Mouse (Mus musculus) forebrain, postnatal 0 days (tissue): ENCODE measurements around the gene Zrsr1. TPM values are rescaled to one million over a fixed set of nuclear protein-coding genes. Genes with fewer than 3 reads are reported as not detected.

Experiments
- ATAC-seq: fragments of 200-750 bp; cut with Nextera tagmentation; 2 replicates; pipeline ENCODE4 v1.8.0; 2017; ENCODE audit warnings: mild to moderate bottlenecking, moderate library complexity
- DNase-seq: peaks from one replicate; pipeline ENCODE4 v3.0.0-alpha.2; 2015
- H3K27ac ChIP-seq: fragments of 300-500 bp; sonication (generic); 2 replicates; pipeline ENCODE4 v1.5.1; 2014; ENCODE audit warnings: low read depth, mild to moderate bottlenecking, antibody characterized with exemption, low read length, moderate library complexity, mixed read lengths
- H3K27me3 ChIP-seq: fragments of 300-500 bp; sonication (generic); 2 replicates; pipeline ENCODE4 v1.6.1; 2014; ENCODE audit warnings: mild to moderate bottlenecking, low read length, mixed read lengths; ENCODE audit not compliant: insufficient read depth
- H3K36me3 ChIP-seq: fragments of 300-500 bp; sonication (generic); 2 replicates; pipeline ENCODE4 v1.6.1; 2014; ENCODE audit warnings: mild to moderate bottlenecking, moderate library complexity; ENCODE audit not compliant: insufficient read depth
- H3K4me1 ChIP-seq: fragments of 300-500 bp; sonication (generic); 2 replicates; pipeline ENCODE4 v1.6.1; 2014; ENCODE audit warnings: antibody characterized with exemption; ENCODE audit not compliant: insufficient read depth
- H3K4me2 ChIP-seq: fragments of 300-500 bp; sonication (generic); 2 replicates; pipeline ENCODE4 v1.6.1; 2014; ENCODE audit warnings: low read depth, mild to moderate bottlenecking, moderate library complexity
- H3K4me3 ChIP-seq: fragments of 300-500 bp; sonication (generic); 2 replicates; pipeline ENCODE4 v1.5.1; 2014; ENCODE audit warnings: low read depth, low read length, mixed read lengths
- H3K9ac ChIP-seq: fragments of 300-500 bp; sonication (generic); 2 replicates; pipeline ENCODE4 v1.6.1; 2014; ENCODE audit warnings: mild to moderate bottlenecking
- H3K9me3 ChIP-seq: fragments of 300-500 bp; sonication (generic); 2 replicates; pipeline ENCODE4 v1.6.1; 2016; ENCODE audit warnings: low read length
- CTCF ChIP-seq: sonication (generic); IDR thresholded peaks from 2 replicates; pipeline ENCODE4 v1.5.1; 2016; ENCODE audit warnings: antibody characterized with exemption, control low read depth, low read depth
- WGBS: fragments of 180-500 bp; shearing (Covaris S2); extraction: QIAGEN DNeasy Blood & Tissue Kit; methylation state at CpG from one replicate; pipeline ENCODE4 v1.1.7; 2014; 5-methylcytosine and 5-hydroxymethylcytosine counted together
- polyA plus RNA-seq: library from polyadenylated mRNA; unstranded; fragments of >200 nt; fragmentation: Nextera tagmentation; extraction: Ambion mirVana; gene quantifications from 2 replicates; pipeline ENCODE4 v1.2.1, GENCODE M21; 2015
- total RNA-seq: library from RNA; depleted of rRNA; stranded (reverse); fragments of >200 nt; gene quantifications from 2 replicates; pipeline ENCODE4 v1.2.3, GENCODE M21; 2014

Gene Zrsr1
- total and polyA plus RNA-seq, 2 experiments from 2014 or later: 6.4 to 17.5 TPM

DNA sequence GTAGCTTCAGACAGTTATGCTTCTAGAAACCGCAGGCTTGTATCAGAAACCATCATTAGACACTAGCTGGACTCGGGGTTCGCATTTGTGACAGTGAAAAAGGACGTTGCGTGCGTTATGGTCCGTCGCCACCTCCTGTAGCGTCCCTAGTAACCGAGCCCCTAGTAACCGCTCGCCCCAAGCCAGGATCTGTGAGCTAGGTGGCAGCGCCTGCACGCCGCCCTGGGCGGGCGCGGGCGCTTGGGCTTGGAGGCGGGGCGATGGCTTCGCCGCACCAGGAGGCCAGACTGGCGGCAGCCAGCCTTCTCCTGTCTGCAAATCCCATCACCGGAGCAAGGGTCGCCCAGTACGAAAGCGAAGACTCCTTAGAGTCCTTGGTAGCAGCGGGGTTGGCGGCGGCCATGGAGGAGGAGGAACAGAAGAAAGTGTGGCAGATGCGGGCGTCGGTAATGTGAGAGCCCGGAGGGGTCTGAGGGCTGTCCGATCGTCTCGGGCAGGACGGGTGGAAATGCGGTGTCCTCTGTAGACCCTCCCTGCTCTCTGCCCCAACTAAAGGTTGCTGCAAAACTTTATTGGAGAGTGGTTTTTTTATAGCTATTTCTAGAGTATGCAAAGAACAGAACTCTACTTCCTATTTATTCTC lies 36.5 kb downstream of the Zrsr1 start:
- ATAC-seq: peak; percentile 92

GRCm38 (mm10) chr11:23008824-23009200 lies 37.0 kb downstream of the Zrsr1 start:
- 29% methylated on average over 4 of the region's 4 CpGs for WGBS
- Histone ChIP-seq H3K27ac (no peak overlapping the region; the same call in 1 of the 2 replicates), H3K9me3 (no peaks in the 10 kb centered on the region), H3K36me3 (peaks cover 14% of the 10 kb centered on the region), H3K4me1 (no peaks in the 10 kb centered on the region), H3K4me2 (peak overlapping the region; percentile 81), H3K27me3 (no peaks in the 10 kb centered on the region), H3K9ac (peak overlapping the region; percentile 77; the same call in 1 of the 2 replicates), H3K4me3 (peak overlapping the region; percentile 55)
- ATAC-seq (no peak), DNase-seq (no peak)
- no peak for TF ChIP-seq CTCF

More for the DNA sequence above, 36.5 kb downstream of the Zrsr1 start:
- 2% methylated on average over 40 of the region's 40 CpGs for WGBS
- Histone ChIP-seq H3K27me3 (no peaks in the 10 kb centered on the region), H3K4me2 (peak overlapping the region; percentile 81), H3K9me3 (no peaks in the 10 kb centered on the region), H3K36me3 (peaks cover 19% of the 10 kb centered on the region), H3K4me1 (no peaks in the 10 kb centered on the region), H3K27ac (peak overlapping the region; percentile 92), H3K9ac (peak overlapping the region; percentile 77), H3K4me3 (peak overlapping the region; percentile 55)
- peak; percentile 47 for TF ChIP-seq CTCF
- DNase-seq: no peak

DNA sequence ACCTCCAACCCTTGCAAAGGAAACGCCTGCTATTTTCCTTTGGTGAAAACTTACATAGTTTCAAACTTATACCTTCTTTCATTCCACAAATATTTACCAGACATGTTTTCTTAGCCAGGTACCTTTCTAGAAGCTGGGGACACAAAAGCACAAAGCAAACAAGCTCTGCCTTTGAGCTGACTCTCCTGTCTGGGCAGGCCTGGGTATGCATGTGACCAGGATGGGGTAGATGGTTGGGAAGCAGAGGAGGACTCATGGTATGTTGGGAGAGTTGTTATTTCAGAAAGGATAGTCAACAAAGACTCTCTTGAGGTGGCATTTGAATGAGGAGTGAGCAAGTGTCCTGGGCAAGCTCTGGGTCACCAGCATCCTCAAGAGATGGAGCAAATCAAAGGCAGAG lies 41.3 kb downstream of the Zrsr1 start:
- ATAC-seq (no peak), DNase-seq (no peak)
- H3K9ac ChIP-seq: no peak overlapping the region
- H3K27ac ChIP-seq: no peak overlapping the region
- no peak for TF ChIP-seq CTCF
- H3K9me3 ChIP-seq: no peaks in the 10 kb centered on the region
- H3K4me2 ChIP-seq: no peak overlapping the region
- H3K4me1 ChIP-seq: no peaks in the 10 kb centered on the region
- no peak overlapping the region for H3K4me3 ChIP-seq
- WGBS: 82% methylated on average over 1 of the region's 1 CpGs
- no peaks in the 10 kb centered on the region for H3K36me3 ChIP-seq
- no peaks in the 10 kb centered on the region for H3K27me3 ChIP-seq

GRCm38 (mm10) chr11:23013580-23014294 lies 41.9 kb downstream of the Zrsr1 start:
- ATAC-seq: no peak
- no peak overlapping the region for H3K4me3 ChIP-seq
- TF ChIP-seq CTCF: peak; percentile 43
- H3K27me3 ChIP-seq: no peaks in the 10 kb centered on the region
- no peak overlapping the region for H3K4me2 ChIP-seq
- DNase-seq: no peak
- no peaks in the 10 kb centered on the region for H3K4me1 ChIP-seq
- H3K9ac ChIP-seq: no peak overlapping the region
- H3K36me3 ChIP-seq: no peaks in the 10 kb centered on the region
- WGBS: 87% methylated on average over 4 of the region's 4 CpGs
- no peak overlapping the region for H3K27ac ChIP-seq
- H3K9me3 ChIP-seq: no peaks in the 10 kb centered on the region

DNA sequence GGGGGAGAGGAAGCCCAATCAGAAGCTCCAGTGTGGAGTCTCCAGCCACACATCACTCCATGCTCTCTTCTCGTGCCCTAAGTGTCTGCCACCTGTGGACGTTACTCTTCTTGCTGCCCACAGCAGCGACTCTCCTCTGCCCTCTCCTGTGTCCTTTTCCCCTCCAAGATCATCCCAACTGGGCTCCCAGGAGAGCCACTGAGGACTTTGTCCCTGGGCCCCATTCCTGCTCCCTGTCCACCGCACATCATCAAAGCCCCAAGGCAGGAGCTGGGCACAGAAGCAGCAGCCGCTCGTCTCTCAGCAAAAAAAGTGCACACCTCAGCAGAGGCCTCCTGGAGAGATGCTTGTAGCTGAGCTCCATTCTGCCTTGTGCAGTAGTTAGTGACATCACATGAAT lies 43.2 kb downstream of the Zrsr1 start:
- Histone ChIP-seq H3K9ac (no peak overlapping the region), H3K4me3 (no peak overlapping the region), H3K27me3 (no peaks in the 10 kb centered on the region), H3K4me1 (no peaks in the 10 kb centered on the region), H3K36me3 (no peaks in the 10 kb centered on the region), H3K27ac (no peak overlapping the region), H3K4me2 (no peak overlapping the region), H3K9me3 (no peaks in the 10 kb centered on the region)
- no peak for TF ChIP-seq CTCF
- WGBS: 76% methylated on average over 6 of the region's 6 CpGs
- DNase-seq (no peak), ATAC-seq (no peak)

DNA sequence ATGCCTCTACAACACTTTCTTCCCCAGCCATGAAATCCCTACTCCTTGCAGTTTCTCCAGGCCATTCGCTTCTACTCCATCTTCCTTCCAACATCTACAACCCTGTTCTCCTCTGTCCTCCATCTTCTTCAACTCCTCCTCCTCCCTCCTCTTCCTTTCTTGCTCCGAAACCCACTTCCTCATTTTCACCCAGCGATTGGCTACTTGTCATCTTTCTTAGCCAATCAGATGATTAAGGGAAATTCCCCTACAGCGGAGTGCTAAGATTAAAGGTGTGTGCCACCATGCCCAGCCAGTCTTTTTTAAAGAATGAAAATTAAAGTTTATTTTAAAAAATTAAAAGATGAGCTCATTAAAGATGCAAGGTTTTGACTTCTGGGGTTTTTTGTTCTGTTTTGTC lies 46.1 kb downstream of the Zrsr1 start:
- H3K9ac ChIP-seq: no peak overlapping the region
- TF ChIP-seq CTCF: no peak
- H3K4me2 ChIP-seq: no peak overlapping the region
- H3K27ac ChIP-seq: no peak overlapping the region
- no peaks in the 10 kb centered on the region for H3K36me3 ChIP-seq
- no peak for ATAC-seq
- DNase-seq: no peak
- no peaks in the 10 kb centered on the region for H3K27me3 ChIP-seq
- H3K9me3 ChIP-seq: no peaks in the 10 kb centered on the region
- H3K4me3 ChIP-seq: no peak overlapping the region
- WGBS: 97% methylated on average over 4 of the region's 4 CpGs
- no peaks in the 10 kb centered on the region for H3K4me1 ChIP-seq

DNA sequence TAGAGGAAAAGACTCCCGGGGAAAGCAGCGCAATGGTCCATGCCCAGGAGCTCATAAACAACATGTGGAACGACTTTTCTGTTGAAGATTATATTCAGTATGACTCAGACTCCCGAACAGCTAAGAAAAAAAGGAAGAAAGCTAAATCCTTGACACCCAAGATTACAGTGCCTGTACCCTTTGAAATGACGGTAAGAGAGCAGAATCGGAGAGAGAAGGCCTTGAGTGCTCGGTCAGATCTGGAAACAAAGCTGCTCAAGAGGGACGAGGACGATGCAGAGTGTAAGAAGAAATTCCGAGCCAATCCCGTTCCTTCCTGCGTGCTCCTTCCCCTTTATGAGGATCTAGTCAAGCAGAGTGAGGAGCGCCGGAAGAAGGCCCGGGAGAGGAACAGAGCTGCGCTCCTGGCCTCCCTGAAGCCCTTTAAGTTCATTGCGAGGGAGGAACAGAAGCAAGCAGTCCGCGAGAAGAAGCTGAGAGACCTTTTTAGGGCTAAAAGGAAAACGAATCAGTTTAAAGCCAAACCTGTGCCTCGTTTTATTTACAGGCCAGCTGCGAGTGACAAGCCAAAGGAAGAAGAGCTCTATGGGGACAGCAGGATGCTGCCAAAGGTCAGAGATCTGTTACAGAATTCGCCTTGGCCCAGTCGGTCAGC lies 48.4 kb downstream of the Zrsr1 start:
- H3K4me1 ChIP-seq: no peaks in the 10 kb centered on the region
- no peak for TF ChIP-seq CTCF
- no peak for DNase-seq
- no peak overlapping the region for H3K4me3 ChIP-seq
- no peak overlapping the region for H3K9ac ChIP-seq
- no peaks in the 10 kb centered on the region for H3K36me3 ChIP-seq
- no peak for ATAC-seq
- no peaks in the 10 kb centered on the region for H3K27me3 ChIP-seq
- WGBS: 68% methylated on average over 24 of the region's 24 CpGs
- H3K4me2 ChIP-seq: no peak overlapping the region
- no peak overlapping the region for H3K27ac ChIP-seq
- no peaks in the 10 kb centered on the region for H3K9me3 ChIP-seq
